Mouse (Mus musculus) macrophage (primary cell): ENCODE measurements around the gene Dhrs1. TPM values are rescaled to one million over a fixed set of nuclear protein-coding genes. Genes with fewer than 3 reads are reported as not detected.
A peak's percentile ranks its signal among the peaks of the same experiment; 100 is the strongest.

Experiments used
- H3K27ac ChIP-seq: fragments of 350-480 bp; formaldehyde crosslinking; 2 replicates; pipeline ENCODE4 v1.9.0; 2021
- H3K36me3 ChIP-seq: fragments of 350-480 bp; formaldehyde crosslinking; 2 replicates; pipeline ENCODE4 v1.9.0; 2021; ENCODE audit errors: inconsistent target
- H3K4me3 ChIP-seq: fragments of 350-480 bp; formaldehyde crosslinking; 2 replicates; pipeline ENCODE4 v1.9.0; 2021; ENCODE audit errors: inconsistent target
- H3K79me2 ChIP-seq: fragments of 350-480 bp; formaldehyde crosslinking; 2 replicates; pipeline ENCODE4 v1.9.0; 2021; ENCODE audit errors: inconsistent target
- WGBS: methylation state at CpG from one replicate; pipeline ENCODE4 v1.1.7; 2026; ENCODE audit warnings: inconsistent platforms; ENCODE audit not compliant: missing documents; 5-methylcytosine and 5-hydroxymethylcytosine counted together
- polyA plus RNA-seq: library from polyadenylated mRNA; stranded (reverse); fragments of 250-400 nt; gene quantifications from 3 replicates; pipeline ENCODE4 v1.2.4, GENCODE M21; 2018; ENCODE audit warnings: inconsistent platforms
- total RNA-seq, 78 experiments: library from RNA; depleted of rRNA; stranded (reverse); fragments of 250-400 nt; gene quantifications; 1 replicate in 9 of 78; 2 replicates in 24 of 78; 3 replicates in 43 of 78; 4 replicates in 2 of 78; pipeline ENCODE4 v1.2.4; 2018; ENCODE audit warnings: inconsistent platforms in 56 of 78

The Dhrs1 gene
- total RNA-seq (2018; cell fraction: chromatin; rRNA removed): 10 to 100 TPM in 16 of 26 experiments, 1 to 10 TPM in 10; 2.4 to 54.9 (median 15.8) TPM
- total RNA-seq (2018; cell fraction: cytosol; rRNA removed): 100 to 1,000 TPM in 25 of 26 experiments, 10 to 100 TPM in 1; 99.1 to 153 (median 123) TPM
- 10 to 100 TPM; 11.3 to 72.5 (median 41.3) TPM for total RNA-seq (2018; cell fraction: nucleus; rRNA removed)
- polyA plus RNA-seq: 63.5 to 108 TPM (median 106 TPM) in 3 replicates

GRCm38 (mm10) chr14:55745180-55745860, at the start of gene Dhrs1, which contains the start of gene Nop9:
Gene Dhrs1, minus strand, starts transcription at chr14:55745690.
Gene Nop9, plus strand, starts transcription at chr14:55745693.
- Histone ChIP-seq H3K36me3 (peaks cover 46% of the 10 kb centered on the region), H3K4me3 (peak within 1 kb of the TSS; percentile 90), H3K79me2 (peaks cover 35% of the 10 kb centered on the region), H3K27ac (peak within 1 kb of the TSS; percentile 61)
- 1% methylated on average over 36 of the region's 48 CpGs for WGBS

DNA sequence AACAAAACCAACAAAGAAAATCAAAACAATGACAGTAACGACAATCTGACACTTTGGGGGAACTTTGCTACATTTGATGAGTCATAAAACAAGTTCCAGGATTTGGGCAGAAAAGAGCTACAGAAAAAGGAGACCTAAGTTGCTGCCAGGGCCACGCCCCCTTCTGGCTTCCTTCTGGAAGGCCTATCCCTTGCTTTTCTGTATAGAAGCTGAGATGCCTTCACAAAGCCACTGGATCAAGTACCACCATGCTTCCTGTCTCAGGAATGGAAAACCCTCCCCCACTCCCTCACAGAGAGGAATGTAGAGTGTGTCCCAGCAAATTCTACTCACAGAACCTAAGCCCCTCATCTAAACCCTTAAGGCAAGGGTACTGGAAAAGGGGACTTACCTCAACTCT, 48.5 kb upstream of the Dhrs1 start:
- no peak overlapping the region for H3K27ac ChIP-seq
- 60% methylated on average over 2 of the region's 2 CpGs for WGBS
- H3K79me2 ChIP-seq: no peaks in the 10 kb centered on the region
- no peaks in the 10 kb centered on the region for H3K36me3 ChIP-seq
- H3K4me3 ChIP-seq: no peak overlapping the region

GRCm38 (mm10) chr14:55793461-55793860, 48.0 kb upstream of the Dhrs1 start:
- Histone ChIP-seq H3K27ac (no peak overlapping the region), H3K36me3 (no peaks in the 10 kb centered on the region), H3K4me3 (no peak overlapping the region), H3K79me2 (no peaks in the 10 kb centered on the region)
- WGBS: 88% methylated on average over 1 of the region's 2 CpGs

DNA sequence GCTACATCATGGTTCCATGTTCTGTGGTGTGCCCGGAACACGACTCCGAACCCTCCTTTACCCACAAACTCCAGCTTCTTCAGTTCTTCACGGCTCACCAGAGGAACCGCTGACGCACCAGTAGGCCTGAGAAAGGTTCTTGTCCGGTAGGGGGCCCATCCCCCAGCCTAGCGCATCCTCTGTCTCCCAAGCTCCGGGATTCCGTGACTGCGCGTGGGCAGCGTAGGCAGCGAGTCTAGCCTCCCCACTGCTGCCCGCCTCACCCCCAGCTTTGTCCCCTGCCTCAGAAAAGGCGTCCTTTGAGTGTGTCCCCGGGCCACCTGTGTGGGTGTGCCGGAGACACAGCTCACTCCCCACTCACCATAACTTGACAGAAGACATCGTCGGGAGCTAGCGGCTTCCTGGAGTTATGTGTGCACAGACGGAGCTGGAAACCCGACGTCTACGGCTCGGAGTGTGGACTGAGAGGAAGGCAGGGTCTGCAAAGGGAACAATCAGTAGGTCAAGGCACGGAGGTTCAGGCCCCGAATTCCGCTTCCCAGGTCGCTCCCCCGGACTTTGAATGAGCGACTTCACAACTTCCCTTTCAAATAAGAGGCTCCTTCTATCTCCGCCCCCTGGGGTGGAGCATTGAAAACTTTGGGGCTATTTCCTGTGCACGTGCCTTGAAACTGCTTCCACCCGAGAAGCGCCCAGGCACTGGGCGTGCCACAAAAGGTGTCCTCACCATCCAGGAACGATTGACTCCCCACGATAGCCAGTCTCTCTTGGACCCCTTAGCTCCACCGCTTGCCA, 43.0 kb upstream of the Dhrs1 start, which contains the start of gene Ripk3:
Gene Ripk3, minus strand, starts transcription at position 610 of the 795 bp plus-strand sequence.
- peak within 1 kb of the TSS; percentile 31 for H3K27ac ChIP-seq
- 5% methylated on average over 40 of the region's 40 CpGs for WGBS
- no peaks in the 10 kb centered on the region for H3K36me3 ChIP-seq
- no peaks in the 10 kb centered on the region for H3K79me2 ChIP-seq
- H3K4me3 ChIP-seq: peak within 1 kb of the TSS; percentile 73

- WGBS: 59% methylated on average over 11 of the region's 11 CpGs
- Histone ChIP-seq H3K4me3 (peak overlapping the region; percentile 73), H3K27ac (no peak overlapping the region), H3K36me3 (no peaks in the 10 kb centered on the region), H3K79me2 (no peaks in the 10 kb centered on the region)
These were observed 42.2 kb upstream of the Dhrs1 start for GRCm38 (mm10) chr14:55787731-55788130.

GRCm38 (mm10) chr14:55785195-55785594, 39.7 kb upstream of the Dhrs1 start:
- Histone ChIP-seq H3K4me3 (no peak overlapping the region), H3K36me3 (no peaks in the 10 kb centered on the region), H3K79me2 (no peaks in the 10 kb centered on the region), H3K27ac (no peak overlapping the region)
- WGBS: 92% methylated on average over 6 of the region's 6 CpGs

GRCm38 (mm10) chr14:55783958-55784235, 38.4 kb upstream of the Dhrs1 start, which contains the start of gene Adcy4:
Gene Adcy4, minus strand, starts transcription at chr14:55784095.
- 61% methylated on average over 13 of the region's 13 CpGs for WGBS
- no peak within 1 kb of the TSS for H3K4me3 ChIP-seq

DNA sequence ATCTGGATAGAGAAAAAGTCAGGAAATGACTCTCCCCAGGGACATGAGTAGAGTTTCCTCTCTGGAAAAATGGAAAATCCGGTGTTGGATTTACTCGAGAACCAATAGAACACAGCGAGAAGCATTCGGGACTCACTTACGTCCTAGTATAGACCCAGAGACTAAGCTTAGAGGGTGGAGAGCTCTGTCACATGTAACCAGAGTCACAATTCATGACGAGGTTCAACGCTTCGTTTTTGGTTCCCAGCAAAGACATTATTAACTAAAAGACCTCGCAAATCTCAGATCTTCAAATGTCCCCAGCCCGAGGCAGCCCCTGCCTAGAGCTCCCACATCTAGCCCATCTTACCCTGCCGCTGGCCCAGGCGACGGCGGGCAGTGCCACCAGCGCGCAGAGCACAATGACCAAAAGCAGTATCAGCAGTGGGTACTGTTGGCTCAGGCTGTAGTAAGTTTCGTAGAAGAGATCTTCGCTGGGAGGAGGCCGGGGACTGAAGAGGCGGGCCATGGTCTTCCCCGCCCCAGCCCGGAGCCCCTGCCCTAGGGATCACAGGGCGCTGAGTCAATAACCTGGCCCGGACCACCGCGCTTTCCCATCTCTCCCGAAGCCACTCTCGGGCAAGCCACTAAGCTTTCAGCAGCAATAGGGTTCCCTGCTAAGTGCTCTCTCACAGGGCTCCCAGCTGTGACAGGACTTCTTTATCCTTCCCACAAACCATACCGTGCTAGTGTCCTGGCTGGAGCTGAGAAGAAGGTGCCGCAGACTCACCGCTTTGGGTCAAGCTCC, 37.9 kb upstream of the Dhrs1 start:
- WGBS: 45% methylated on average over 30 of the region's 31 CpGs
- Histone ChIP-seq H3K4me3 (no peak overlapping the region), H3K36me3 (no peaks in the 10 kb centered on the region), H3K27ac (no peak overlapping the region), H3K79me2 (no peaks in the 10 kb centered on the region)

More at GRCm38 (mm10) chr14:55783958-55784235, 38.4 kb upstream of the Dhrs1 start, which contains the start of gene Adcy4:
- Histone ChIP-seq H3K79me2 (no peaks in the 10 kb centered on the region), H3K36me3 (no peaks in the 10 kb centered on the region), H3K27ac (no peak within 1 kb of the TSS)

DNA sequence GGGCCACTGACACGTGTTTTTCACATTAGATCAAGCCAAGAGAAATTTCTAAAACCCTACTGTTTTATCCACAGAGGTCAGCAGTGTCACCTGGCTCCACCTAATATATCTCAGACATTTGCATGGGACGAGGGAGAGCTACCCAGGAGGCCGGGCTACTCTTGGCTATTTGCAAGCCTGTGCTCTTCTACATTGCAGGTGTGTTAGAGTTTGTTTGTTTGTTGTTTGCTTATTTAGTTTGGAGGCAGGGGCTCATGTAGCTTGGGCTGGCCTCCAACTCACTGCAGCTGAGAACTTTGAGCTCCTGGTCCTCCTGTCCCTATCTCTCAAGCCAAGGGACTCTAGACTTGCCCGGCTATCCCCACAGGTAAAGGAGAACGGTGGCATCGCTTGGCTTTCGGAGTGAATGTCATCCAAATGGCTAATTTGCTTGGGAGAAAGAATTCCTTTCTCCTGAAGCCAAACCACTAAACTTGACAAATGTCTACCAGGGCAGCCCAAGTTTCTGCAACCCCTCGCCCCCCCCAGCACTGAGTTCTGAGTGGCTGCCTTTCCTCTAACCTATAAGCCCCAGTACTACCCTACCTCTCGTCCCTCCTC, 37.0 kb upstream of the Dhrs1 start:
- H3K27ac ChIP-seq: no peak overlapping the region
- WGBS: 73% methylated on average over 9 of the region's 9 CpGs

DNA sequence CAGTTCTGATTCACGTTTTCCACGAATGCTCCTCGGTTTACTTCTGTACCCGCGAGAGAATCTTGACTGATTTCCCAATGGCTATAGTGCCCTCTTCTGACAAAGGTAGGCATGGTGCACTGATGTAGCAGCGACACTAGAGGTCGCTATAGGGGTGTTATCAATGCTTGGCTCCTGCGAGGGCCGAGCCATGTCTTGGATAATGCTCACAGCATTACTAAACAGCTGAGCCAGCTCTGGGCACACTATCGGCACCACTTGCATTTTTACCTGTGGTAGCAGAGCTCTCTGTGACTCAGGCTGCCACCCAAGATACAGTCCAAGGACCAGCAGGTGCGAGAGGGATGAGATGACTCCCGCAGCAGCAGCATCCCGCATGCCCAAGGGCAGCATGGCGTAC, 35.8 kb upstream of the Dhrs1 start:
- 25% methylated on average over 14 of the region's 14 CpGs for WGBS
- Histone ChIP-seq H3K4me3 (no peak overlapping the region), H3K79me2 (no peaks in the 10 kb centered on the region), H3K36me3 (no peaks in the 10 kb centered on the region), H3K27ac (no peak overlapping the region)

More for the DNA sequence above, 37.0 kb upstream of the Dhrs1 start:
- H3K4me3 ChIP-seq: no peak overlapping the region
- no peaks in the 10 kb centered on the region for H3K36me3 ChIP-seq
- no peaks in the 10 kb centered on the region for H3K79me2 ChIP-seq

- no peak overlapping the region for H3K4me3 ChIP-seq
- H3K36me3 ChIP-seq: no peaks in the 10 kb centered on the region
- no peaks in the 10 kb centered on the region for H3K79me2 ChIP-seq
- H3K27ac ChIP-seq: no peak overlapping the region
- 75% methylated on average over 11 of the region's 11 CpGs for WGBS
These were observed 35.2 kb upstream of the Dhrs1 start for GRCm38 (mm10) chr14:55780736-55781135.

DNA sequence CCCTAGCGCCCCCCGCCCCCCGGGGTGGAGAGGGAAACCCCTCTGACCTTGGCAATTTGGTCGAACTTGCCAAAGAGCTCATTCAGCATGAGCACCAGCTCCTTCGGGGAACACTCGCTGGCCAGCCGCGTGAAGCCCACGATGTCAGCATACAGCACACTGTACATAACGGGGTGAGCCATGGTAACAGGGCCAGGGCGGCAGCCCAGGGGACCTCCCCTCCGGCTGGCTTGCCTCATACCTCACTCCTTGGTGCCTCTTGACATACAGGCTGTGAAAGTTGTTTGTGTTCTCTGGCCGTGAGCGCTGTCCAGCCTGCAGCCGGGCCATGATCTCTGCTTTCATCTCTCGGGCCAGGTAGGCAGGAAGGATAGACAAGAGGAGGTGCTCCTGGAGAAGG, 34.2 kb upstream of the Dhrs1 start:
- Histone ChIP-seq H3K36me3 (no peaks in the 10 kb centered on the region), H3K4me3 (no peak overlapping the region), H3K27ac (no peak overlapping the region), H3K79me2 (no peaks in the 10 kb centered on the region)
- WGBS: 84% methylated on average over 13 of the region's 16 CpGs

DNA sequence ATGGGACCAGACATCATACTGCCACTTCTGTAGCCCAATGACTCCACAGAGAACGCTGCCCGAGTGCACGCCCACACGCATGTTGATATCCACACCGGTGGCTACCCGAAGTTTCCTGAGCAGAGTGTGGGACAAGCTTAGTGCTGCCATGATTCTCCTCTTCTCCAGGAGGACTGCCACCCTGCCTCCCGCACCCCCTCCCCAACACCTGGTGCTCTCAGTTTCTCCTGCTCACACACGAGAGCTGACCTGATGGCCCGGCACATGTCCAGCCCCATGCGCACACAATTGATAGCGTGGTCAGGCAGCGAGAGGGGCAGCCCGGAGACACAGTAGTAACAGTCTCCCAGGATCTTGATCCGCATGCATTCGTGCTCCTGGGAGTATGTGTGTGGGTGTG, 33.2 kb upstream of the Dhrs1 start:
- H3K36me3 ChIP-seq: no peaks in the 10 kb centered on the region
- H3K27ac ChIP-seq: no peak overlapping the region
- H3K4me3 ChIP-seq: no peak overlapping the region
- no peaks in the 10 kb centered on the region for H3K79me2 ChIP-seq
- 97% methylated on average over 15 of the region's 15 CpGs for WGBS

DNA sequence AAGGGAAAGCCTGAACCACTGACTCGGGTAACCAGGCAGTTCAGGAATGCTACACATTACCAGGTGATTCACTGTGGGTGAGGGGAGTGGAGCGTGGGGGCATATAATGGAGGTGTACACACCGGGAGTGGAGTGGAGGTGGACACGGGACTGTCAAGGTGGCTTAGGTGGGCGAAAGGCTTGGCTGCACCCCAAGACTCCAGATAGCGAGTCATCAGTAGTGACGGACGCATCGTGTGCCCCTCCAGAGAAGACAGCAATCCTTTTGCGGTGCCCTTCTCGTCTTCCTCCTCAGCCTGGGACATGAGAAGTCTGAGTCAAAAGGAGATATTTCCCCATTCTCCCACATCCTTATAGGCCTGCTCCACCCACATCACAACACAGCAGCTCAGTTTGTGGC, 32.3 kb upstream of the Dhrs1 start:
- Histone ChIP-seq H3K27ac (no peak overlapping the region), H3K36me3 (no peaks in the 10 kb centered on the region), H3K4me3 (no peak overlapping the region), H3K79me2 (no peaks in the 10 kb centered on the region)
- WGBS: 64% methylated on average over 11 of the region's 11 CpGs
